Mouse (Mus musculus): ENCODE results near the gene Dscaml1. TPM values are rescaled to one million over a fixed set of nuclear protein-coding genes. Genes with fewer than 3 reads are reported as not detected.

The Dscaml1 gene
- polyA plus RNA-seq, 1 experiment, result 32.4 TPM

DNA sequence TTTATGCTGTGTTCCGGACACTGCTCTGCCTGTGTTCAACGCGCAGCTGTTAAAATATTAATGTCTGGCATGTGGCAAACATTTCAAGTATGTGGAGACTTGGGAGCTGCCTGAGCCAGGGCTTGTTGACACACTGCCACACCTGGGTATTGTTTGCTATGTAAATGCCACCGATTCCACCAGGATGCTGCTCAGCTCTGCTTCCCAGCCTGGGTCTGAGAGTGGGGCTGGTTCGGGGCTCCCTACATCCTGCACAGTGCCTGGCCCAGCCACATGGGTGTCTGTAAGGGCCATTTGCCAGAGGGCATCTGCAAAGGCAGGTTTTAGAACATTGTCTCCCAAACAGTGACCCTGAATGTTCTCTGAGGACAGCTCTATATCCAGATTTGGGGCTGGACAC lies 78.5 kb downstream of the Dscaml1 start:
- no peaks in the 10 kb centered on the region for H3K27me3 ChIP-seq (ENCODE audit: control insufficient read depth, insufficient read depth, low read length)
- H3K27ac ChIP-seq (ENCODE audit: control insufficient read depth, insufficient read depth, low read depth, low read length), result no peak overlapping the region
- H3K4me3 ChIP-seq (ENCODE audit: control insufficient read depth, low read depth, low read length), result no peak overlapping the region
- H3K36me3 ChIP-seq (ENCODE audit: control insufficient read depth, insufficient read depth, low read length), result no peaks in the 10 kb centered on the region
- TF ChIP-seq POLR2A (IDR thresholded peaks at IDR 0.05; ENCODE audit: control insufficient read depth, low read depth, low read length) (no peak), CTCF (IDR thresholded peaks at IDR 0.05; ENCODE audit: control insufficient read depth, insufficient read depth, insufficient replicate concordance, low read depth, low read length) (no peak)
- H3K4me1 ChIP-seq (ENCODE audit: control insufficient read depth, insufficient read depth, low read length), result no peaks in the 10 kb centered on the region

DNA sequence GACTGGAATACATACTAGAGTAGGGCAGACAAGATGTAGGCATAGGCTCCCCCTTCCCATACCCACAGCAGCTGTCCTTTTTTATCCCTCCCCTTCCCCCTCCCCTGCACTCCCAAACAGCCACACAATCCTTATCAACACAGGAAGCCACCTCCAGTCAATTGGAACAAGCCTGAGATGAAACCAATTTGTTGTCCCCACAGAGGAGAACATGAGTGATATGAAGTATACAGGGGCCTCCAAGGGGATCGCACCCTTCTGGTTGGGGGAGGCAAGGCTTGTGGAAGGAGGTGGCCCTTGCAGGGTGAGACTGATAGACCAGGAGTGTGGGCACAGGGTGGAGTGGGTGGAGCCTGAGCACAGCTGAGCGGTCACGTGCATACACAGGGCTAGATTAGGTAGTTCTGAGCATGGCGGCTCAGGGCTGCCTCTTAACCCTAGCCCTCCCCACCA lies 79.1 kb downstream of the Dscaml1 start:
- TF ChIP-seq POLR2A (IDR thresholded peaks at IDR 0.05; ENCODE audit: control insufficient read depth, low read depth, low read length), result no peak
- TF ChIP-seq CTCF (IDR thresholded peaks at IDR 0.05; ENCODE audit: control insufficient read depth, insufficient read depth, insufficient replicate concordance, low read depth, low read length), result no peak
- Histone ChIP-seq H3K4me3 (ENCODE audit: control insufficient read depth, low read depth, low read length) (no peak overlapping the region), H3K36me3 (ENCODE audit: control insufficient read depth, insufficient read depth, low read length) (no peaks in the 10 kb centered on the region), H3K4me1 (ENCODE audit: control insufficient read depth, insufficient read depth, low read length) (no peaks in the 10 kb centered on the region), H3K27me3 (ENCODE audit: control insufficient read depth, insufficient read depth, low read length) (no peaks in the 10 kb centered on the region), H3K27ac (ENCODE audit: control insufficient read depth, insufficient read depth, low read depth, low read length) (no peak overlapping the region)

DNA sequence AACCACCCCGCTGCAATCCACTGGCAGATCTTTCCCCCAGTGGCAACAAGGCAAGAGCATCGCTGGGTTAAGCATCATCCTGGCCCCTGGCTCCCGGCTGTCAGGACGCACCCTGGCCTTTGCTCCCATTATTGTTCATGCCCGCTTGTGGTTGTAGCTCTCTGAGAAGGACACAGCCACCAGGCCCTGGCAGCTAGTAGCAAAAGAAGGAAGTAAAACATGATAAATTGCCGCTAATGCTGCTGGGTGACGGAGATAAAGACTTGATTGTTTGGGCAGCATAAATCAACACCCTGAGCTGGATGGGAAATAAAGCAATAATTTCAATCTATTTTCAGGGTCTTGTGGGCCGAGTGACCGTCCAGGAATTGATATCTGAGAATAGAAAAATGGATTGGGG lies 81.1 kb downstream of the Dscaml1 start:
- Histone ChIP-seq H3K27ac (ENCODE audit: control insufficient read depth, insufficient read depth, low read depth, low read length) (no peak overlapping the region), H3K36me3 (ENCODE audit: control insufficient read depth, insufficient read depth, low read length) (no peaks in the 10 kb centered on the region), H3K27me3 (ENCODE audit: control insufficient read depth, insufficient read depth, low read length) (no peaks in the 10 kb centered on the region), H3K4me1 (ENCODE audit: control insufficient read depth, insufficient read depth, low read length) (no peaks in the 10 kb centered on the region), H3K4me3 (ENCODE audit: control insufficient read depth, low read depth, low read length) (no peak overlapping the region)
- TF ChIP-seq POLR2A (IDR thresholded peaks at IDR 0.05; ENCODE audit: control insufficient read depth, low read depth, low read length), result no peak
- 0 out of 2 replicates have a peak, but pooled peaks have one; percentile 9 for TF ChIP-seq CTCF (IDR thresholded peaks at IDR 0.05; ENCODE audit: control insufficient read depth, insufficient read depth, insufficient replicate concordance, low read depth, low read length)

DNA sequence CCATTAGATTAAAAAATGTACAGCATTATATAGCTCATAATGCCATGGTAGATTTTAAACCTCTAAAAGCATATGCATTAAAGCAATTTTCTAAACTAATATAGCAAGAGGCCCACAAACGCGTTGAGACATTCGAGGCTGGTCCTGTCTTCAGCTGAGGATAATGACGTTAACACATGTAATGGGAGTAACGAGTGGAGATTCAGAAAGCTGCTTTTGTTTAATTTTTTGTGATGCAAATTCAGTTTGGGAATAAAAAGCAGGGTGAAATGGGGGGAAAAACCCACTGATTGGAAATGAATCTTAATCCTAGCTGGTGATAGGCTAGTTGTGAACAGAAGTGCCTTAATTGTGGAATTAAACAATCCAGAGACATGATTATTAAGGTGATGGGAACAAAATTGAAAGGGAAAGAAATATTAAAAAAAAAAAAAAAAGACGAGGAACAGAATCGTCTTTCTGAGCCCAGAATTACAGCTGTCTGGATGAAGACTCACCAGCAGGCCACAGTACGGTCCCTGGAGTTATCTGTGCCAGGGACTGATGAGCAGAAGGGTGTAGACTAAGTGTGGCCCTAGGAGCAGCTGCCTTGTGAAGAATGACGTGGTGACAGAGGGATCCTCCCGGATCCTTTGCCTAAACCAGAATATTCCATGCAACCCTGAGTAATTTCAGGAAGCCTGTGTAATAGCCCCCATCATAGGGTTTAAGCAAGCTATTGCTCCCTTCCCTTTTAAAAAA lies 84.5 kb downstream of the Dscaml1 start:
- no peaks in the 10 kb centered on the region for H3K36me3 ChIP-seq (ENCODE audit: control insufficient read depth, insufficient read depth, low read length)
- H3K27me3 ChIP-seq (ENCODE audit: control insufficient read depth, insufficient read depth, low read length), result no peaks in the 10 kb centered on the region
- TF ChIP-seq CTCF (IDR thresholded peaks at IDR 0.05; ENCODE audit: control insufficient read depth, insufficient read depth, insufficient replicate concordance, low read depth, low read length) (no peak), POLR2A (IDR thresholded peaks at IDR 0.05; ENCODE audit: control insufficient read depth, low read depth, low read length) (no peak)
- H3K27ac ChIP-seq (ENCODE audit: control insufficient read depth, insufficient read depth, low read depth, low read length), result no peak overlapping the region
- H3K4me3 ChIP-seq (ENCODE audit: control insufficient read depth, low read depth, low read length), result no peak overlapping the region
- no peaks in the 10 kb centered on the region for H3K4me1 ChIP-seq (ENCODE audit: control insufficient read depth, insufficient read depth, low read length)

DNA sequence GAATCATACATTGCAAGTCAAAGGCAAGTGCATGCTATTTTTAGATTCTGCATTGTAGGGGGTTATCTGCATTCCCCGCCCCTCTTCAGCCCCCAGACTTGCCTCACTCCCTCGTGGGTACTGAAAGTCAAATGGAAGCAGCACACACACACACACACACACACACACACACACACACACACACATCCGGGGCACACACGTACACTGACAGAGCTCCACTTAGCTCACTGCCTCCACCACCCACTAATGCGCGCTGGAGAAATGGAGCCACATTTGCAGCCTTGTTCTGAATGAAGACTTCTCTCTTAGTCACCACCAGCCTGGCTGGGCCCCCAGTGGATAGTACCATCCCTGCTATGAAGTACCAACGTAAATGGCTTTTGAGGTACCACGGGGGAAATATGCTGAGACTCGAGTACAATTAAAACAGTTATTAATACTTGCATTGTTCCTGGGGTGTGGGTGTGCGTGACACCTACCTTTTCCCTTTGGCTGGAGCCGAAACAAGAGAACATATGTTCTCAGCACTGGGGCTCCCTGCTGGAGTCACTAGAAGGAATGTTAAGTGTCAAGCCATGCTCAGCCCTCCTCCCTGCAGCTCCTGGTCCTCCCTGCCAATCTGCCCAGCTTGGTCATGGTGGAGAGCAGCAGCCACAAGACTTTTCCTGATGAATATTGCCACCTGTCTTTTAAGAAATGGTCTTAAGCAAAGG lies 91.7 kb downstream of the Dscaml1 start:
- no peaks in the 10 kb centered on the region for H3K36me3 ChIP-seq (ENCODE audit: control insufficient read depth, insufficient read depth, low read length)
- H3K27me3 ChIP-seq (ENCODE audit: control insufficient read depth, insufficient read depth, low read length), result no peaks in the 10 kb centered on the region
- H3K4me1 ChIP-seq (ENCODE audit: control insufficient read depth, insufficient read depth, low read length), result no peaks in the 10 kb centered on the region
- H3K4me3 ChIP-seq (ENCODE audit: control insufficient read depth, low read depth, low read length), result no peak overlapping the region
- no peak overlapping the region for H3K27ac ChIP-seq (ENCODE audit: control insufficient read depth, insufficient read depth, low read depth, low read length)
- no peak for TF ChIP-seq CTCF (IDR thresholded peaks at IDR 0.05; ENCODE audit: control insufficient read depth, insufficient read depth, insufficient replicate concordance, low read depth, low read length)

DNA sequence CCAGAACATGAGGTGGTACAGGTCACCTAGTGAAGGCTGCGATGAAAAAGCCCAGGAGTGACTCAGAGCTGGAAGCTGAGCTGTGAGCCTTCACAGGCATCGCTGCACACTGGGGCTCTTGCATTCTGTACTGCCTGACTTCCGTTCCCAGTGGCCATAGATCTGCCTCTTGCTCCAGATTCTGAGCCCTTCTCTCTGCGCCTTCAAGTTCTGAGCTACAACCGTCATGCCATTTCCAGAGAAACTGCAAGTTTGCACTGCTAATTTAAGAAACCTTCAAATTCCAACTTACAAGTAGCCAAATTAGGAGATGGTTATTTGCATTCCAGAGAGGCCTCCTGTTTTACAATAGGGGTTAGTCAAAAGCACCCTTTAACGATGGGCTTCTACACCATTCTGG lies 93.4 kb downstream of the Dscaml1 start:
- H3K27me3 ChIP-seq (ENCODE audit: control insufficient read depth, insufficient read depth, low read length), result no peaks in the 10 kb centered on the region
- TF ChIP-seq POLR2A (IDR thresholded peaks at IDR 0.05; ENCODE audit: control insufficient read depth, low read depth, low read length) (no peak), CTCF (IDR thresholded peaks at IDR 0.05; ENCODE audit: control insufficient read depth, insufficient read depth, insufficient replicate concordance, low read depth, low read length) (no peak)
- no peak overlapping the region for H3K4me3 ChIP-seq (ENCODE audit: control insufficient read depth, low read depth, low read length)
- H3K4me1 ChIP-seq (ENCODE audit: control insufficient read depth, insufficient read depth, low read length), result no peaks in the 10 kb centered on the region
- H3K36me3 ChIP-seq (ENCODE audit: control insufficient read depth, insufficient read depth, low read length), result no peaks in the 10 kb centered on the region
- no peak overlapping the region for H3K27ac ChIP-seq (ENCODE audit: control insufficient read depth, insufficient read depth, low read depth, low read length)

DNA sequence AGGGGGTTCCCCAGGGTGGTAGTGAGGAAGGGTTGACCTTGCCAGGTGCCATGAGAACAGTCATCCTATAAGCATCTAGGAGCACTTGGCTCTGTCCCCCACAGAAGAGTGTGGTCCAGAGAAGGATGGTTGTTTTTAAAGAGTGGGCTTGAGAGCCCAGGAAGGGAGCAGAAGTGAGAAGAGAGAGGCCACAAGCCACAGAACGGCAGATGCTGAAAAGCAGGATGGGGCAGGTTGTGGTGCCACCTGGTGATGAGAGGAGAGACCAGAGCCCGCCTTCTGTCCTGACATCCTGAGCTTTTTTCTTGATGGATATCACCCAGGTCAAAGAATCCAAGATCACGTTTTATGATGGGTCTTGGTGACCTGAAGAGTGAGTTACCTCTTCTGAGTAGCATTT lies 96.4 kb downstream of the Dscaml1 start:
- Histone ChIP-seq H3K36me3 (ENCODE audit: control insufficient read depth, insufficient read depth, low read length) (no peaks in the 10 kb centered on the region), H3K27ac (ENCODE audit: control insufficient read depth, insufficient read depth, low read depth, low read length) (no peak overlapping the region), H3K4me3 (ENCODE audit: control insufficient read depth, low read depth, low read length) (no peak overlapping the region), H3K4me1 (ENCODE audit: control insufficient read depth, insufficient read depth, low read length) (no peaks in the 10 kb centered on the region), H3K27me3 (ENCODE audit: control insufficient read depth, insufficient read depth, low read length) (no peaks in the 10 kb centered on the region)
- no peak for TF ChIP-seq CTCF (IDR thresholded peaks at IDR 0.05; ENCODE audit: control insufficient read depth, insufficient read depth, insufficient replicate concordance, low read depth, low read length)
- no peak for TF ChIP-seq POLR2A (IDR thresholded peaks at IDR 0.05; ENCODE audit: control insufficient read depth, low read depth, low read length)
